Mouse (Mus musculus) ZHBTc4 (cell line): Measurements from ENCODE around the gene Gnb4.

Source experiments
- DNase-seq: peaks from one replicate; pipeline ENCODE4 v3.0.0-alpha.2; 2011; ENCODE audit warnings: low read depth, low spot score

The Gnb4 gene

GRCm38 (mm10) chr3:32616331-32617052 is at the start of gene Gnb4:
Gene Gnb4 (minus strand): TSS chr3:32616585.
- peak; percentile 84 for DNase-seq

DNA sequence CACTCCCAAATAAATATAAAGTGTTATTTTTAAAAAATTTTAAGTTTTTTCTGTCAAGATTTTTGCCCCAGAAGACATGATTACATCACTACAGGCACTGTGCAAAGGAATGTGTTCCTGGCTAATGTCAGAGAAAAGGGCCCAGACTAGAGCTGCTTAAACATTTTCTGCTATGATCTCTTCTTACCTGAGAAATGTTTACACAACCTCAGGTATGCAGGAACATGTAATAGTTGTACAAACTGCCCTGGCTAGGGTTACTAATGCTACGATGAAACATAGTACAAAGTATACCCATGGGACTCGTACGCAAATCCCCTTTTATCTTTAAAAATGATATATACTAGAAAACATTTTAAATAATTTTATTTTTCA is 45.2 kb upstream of the Gnb4 start:
- DNase-seq: no peak

- DNase-seq: peak; percentile 61
Measured at GRCm38 (mm10) chr3:32660831-32661555, 44.6 kb upstream of the Gnb4 start.

- no peak for DNase-seq
Measured at GRCm38 (mm10) chr3:32660276-32660675, 43.9 kb upstream of the Gnb4 start.

GRCm38 (mm10) chr3:32659506-32659905 is 43.1 kb upstream of the Gnb4 start:
- peak; percentile 62 for DNase-seq

DNA sequence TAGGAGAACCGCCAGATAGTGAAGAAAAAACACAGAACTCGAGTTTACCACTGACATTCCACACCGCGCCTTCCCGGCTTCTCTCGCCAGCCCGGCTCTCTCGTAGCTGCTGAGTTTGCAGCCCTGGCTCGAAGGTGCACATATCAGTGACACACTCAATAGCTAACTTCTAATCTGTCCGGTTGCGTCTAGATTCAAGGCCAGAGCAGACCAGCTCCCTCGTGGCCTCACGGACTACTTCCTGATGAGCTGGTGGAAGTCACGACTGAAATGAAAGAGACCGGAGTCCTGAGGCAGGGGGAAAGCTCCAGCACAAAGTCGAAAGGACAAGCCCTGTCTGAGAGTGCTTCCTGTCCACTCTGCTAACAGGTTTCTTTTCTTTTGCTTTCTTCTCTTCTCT is 42.4 kb upstream of the Gnb4 start:
- DNase-seq: peak; percentile 34

DNA sequence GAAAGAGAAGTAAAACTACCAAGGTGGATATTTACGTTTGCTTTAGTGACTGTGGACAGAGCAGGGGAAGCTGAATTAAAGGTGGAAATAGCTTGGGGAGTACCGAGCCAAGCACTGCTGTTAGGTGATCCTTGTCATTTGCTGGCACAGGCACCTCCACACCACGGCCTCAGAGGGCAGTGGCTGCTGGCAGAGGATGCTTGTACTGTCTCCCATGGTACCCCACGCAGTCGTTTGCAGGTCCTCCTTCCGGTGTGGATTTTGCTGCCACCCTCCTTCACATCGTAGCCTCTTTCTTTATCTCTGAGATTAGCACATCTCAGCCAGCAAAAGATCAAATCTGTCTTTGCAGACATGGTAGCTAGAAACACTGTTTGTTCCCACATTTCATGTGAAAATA is 42.0 kb upstream of the Gnb4 start:
- DNase-seq: no peak

DNA sequence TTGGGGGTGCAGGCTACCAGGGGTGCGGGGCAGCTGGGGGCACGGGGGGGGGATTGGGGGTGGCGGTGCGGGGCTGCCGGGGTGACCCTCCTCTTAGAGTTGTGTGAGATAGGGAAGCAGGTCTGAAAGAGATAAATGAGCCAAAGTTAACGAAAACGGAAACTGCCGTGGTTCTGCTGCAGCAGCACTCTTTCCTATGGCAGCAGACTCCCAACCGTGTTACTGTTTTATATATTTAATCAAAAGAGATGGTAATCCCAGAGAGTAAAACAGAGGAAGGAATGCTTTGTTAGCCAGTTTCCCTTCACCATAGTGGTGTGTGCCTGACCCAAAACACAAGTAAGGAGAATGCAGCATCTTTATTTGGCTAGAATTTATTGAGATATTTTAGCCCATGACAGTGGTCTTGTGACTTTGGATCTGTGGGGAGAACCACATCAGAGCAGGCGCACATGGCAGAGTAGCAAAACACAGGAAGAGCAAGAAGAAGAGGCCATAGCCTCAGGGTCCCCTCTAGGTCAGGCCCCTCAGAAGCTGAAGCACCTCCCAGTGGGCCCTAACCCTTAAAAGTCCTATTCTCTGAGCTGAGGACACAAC is 40.1 kb upstream of the Gnb4 start:
- DNase-seq: no peak

DNA sequence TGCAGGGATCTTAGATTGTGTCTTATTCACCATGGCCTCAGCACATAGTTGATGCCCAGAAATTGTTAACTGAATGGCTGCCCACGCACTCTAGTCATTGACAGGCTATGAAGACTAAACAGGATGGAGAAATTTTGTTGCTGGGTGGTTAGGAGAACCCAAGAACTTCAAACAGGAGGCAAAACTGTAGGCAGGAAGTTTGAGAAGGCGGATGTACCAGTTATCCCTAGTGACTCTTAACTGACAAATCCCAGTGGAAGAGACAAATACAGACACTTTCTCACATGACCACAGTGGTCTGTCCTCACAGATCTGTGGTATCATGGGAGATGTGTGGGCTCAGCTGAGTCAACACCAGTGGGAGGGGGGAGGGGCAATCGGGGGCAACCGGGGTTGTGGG is 39.6 kb upstream of the Gnb4 start:
- DNase-seq: no peak

DNA sequence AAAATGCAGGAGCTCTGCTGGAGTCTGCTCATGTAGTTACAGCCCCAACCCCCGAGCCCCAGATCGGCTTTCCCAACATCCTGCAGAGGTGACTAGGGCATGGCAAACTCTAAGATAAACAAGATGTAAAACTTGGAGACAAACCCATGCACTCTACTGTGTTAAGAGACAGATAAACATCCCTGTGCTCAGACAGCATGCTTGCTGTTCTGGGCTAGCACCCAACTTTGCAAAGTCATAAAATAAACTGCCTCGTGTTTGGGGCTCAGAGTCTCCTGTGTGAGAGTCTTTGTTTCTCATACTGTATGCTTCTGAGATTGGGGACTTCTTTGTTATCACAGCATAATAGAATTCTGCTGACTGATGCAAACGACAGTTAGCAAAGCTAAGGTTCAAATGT is 36.4 kb upstream of the Gnb4 start:
- DNase-seq: no peak

- no peak for DNase-seq
Measured at GRCm38 (mm10) chr3:32649284-32649683, 32.9 kb upstream of the Gnb4 start.

DNA sequence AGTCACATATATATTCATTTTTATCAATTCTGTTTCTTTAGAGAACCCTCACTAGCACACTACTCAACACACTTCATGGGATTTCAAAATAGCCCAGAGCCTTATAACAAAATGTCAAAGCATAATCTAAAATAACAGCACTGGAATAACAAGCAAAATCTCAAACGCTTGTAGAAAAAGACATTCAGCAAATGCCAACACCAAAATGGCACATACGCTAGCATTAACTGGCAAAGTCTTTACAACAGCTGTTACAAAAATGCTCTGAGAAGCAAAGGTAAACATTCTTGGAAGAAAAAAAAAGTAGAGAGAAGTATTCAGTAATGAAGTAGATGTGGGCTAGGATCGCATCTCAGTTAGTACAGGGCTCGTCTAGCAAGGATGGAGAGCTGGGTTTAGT is 30.5 kb upstream of the Gnb4 start:
- DNase-seq: no peak

DNA sequence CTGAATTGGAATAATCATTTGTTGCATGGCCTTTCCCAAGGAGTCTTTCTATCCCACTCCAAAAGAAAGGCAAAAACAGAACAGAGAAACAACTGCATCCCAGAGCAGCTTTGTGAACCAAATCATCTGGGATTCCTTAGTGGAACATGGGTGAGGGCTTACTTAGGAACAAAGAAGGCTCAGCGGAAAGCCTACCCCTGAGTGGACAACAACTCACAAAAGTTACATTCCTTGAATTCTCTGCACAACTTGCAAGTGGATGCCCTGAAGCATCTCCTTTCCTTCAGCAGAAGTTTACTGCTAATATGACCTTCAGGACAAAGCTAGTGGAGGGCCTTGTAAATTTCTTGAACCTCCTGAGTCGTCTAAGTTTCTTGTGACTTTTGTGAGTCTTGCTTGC is 28.4 kb upstream of the Gnb4 start:
- peak; percentile 85 for DNase-seq

DNA sequence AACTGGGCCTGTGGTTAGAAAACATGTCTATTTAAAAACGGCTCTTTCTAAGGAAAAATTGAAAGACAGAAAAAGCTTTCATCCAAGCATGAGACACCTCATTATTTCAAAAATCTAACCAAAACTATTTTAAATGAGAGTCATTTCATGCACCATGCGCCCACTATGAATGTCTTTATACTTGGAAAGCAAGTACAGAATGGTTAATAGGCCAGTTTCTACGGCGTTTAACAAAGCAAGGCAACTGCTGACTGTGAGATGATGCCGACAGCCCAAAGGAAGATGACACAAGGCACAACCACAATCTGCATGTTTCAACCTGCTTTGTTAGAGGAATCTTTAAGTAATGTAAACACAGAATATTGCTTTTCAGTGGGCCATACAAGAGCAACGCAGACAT is 25.7 kb upstream of the Gnb4 start:
- no peak for DNase-seq

DNA sequence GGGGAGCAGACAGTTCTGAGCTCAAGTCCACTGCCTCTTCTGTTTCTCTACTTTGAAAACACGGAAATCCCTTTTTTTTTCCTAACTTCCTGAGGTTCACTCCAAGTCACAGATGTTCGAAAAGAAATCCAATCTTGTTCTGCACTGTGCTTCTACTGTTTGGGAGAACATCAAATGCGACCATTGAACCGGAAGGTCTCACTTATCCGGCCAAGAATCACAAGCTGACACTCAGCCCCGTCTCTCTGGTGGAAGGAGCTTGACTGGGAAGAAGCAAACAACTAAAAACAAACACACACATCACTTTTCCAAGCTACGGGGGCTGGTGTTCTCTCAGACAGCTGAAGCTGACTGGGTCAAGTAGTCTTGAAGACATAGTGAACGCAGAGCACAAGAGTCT is 21.9 kb upstream of the Gnb4 start:
- DNase-seq: no peak

DNA sequence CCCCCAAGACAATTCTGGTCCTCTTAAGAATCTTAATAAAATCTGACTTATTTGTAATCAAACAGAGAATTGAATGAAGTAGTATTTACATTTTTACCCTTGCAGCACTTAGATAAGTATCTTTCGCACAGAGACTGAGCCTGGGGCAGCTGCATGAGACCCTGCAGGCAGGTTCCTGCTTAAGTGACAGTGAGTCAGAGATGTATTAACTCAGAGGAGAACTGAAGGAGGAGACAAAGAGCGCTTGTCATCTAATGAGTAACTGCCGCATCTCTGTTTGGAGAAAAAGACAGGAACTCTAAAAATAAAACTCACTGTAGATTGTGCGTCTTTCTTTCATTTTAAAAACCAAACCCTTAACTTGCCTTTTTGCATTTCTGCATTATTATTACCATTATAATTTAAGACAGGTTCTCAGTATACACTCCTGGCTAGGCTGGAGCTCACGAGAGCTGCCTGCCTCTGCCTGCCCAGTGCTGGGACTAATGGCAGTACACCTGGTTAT is 16.4 kb upstream of the Gnb4 start:
- no peak for DNase-seq

- peak; percentile 91 for DNase-seq
Measured at GRCm38 (mm10) chr3:32630210-32630609, 13.8 kb upstream of the Gnb4 start.

GRCm38 (mm10) chr3:32628141-32628540 is 11.8 kb upstream of the Gnb4 start:
- DNase-seq: no peak

DNA sequence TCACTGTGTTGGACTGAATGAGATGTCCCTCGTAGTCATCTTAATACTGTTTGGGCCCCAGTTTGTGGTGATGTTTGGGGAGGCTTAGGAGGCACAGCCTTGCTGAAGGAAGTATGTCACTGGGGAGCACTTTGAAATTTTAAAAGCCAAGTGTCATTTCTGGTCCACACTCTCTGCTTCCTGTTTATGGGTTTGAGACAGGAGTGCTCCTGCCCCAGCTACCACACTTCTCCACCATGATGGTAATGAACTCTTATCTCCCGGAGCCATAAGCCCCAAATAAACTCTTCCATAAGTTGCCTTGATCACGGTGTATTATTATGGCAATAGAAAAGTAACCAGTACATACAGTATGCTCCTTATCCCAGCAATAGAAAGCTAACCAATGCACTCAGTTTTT is 5.7 kb upstream of the Gnb4 start:
- no peak for DNase-seq

DNA sequence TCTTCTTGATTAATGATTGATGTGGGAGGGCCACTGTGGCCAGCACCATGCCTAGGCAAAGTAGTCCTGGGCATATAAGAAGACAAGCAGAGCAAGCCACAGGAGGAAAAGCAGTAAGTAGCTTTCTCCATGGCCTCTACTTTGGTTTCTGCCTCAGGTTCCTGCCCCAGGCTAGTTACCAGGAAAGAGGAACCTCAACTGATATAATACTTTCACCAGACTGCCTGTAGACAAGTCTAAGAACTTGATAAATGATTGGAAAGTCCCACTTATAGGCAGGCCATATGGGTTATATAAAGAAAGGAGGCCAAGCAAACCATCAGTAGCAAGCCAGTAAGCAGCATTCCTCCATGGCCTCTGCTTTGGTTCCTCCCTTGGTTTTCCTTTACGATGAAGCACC is 5.3 kb upstream of the Gnb4 start:
- DNase-seq: no peak

DNA sequence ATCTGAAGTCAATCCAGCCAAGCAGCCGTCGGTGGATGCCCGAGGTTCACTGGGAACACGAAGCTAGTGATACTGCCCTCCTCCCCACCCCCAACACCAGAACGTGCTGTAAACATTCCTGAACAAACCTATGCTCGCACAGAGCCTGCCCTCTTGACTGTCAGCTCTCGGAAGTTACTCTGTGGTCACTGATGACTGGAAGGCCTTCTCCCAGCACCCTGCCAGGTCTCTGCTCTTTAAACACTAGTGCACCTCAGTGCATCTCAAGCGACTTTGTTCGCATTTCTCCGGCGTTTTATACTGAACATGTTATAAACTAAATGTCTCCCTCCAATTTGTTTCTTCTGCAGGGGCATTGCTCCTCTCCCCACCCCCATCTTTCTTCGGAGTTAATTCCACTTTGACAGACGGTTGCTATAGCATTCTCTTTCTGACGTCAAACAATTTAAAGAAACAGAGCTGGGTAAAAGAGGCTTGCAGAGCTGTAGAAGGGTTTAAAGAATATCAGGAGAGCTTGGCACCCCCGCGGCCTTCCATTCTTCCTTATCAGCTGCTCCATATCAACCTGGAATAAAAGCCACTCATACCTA is 763 bp upstream of the Gnb4 start:
- DNase-seq: no peak

DNA sequence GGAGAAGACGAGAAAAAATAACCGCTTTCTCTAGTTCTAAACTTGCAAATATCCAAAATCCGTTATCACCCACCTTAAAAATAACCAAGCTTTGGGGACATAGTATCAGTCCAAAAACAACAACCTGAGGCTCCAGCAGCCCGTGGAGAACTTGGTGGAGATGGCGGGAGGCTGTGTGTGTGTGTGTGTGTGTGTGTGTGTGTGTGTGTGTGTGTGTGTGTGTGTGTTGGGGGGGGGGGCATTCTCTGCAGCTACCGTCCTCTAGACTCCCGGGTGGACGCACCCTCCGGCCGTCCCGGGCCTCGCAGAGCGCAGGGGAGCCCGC is 417 bp downstream of the Gnb4 start:
- DNase-seq: no peak

- no peak for DNase-seq
Measured at GRCm38 (mm10) chr3:32615376-32615775, 1.0 kb downstream of the Gnb4 start.
